Mouse (Mus musculus): Measurements from ENCODE around the gene Olfr799.

GRCm38 (mm10) chr10:129637184-129637583 lies at the start of gene Olfr799:
- no peak for TF ChIP-seq CTCF (conservative IDR thresholded peaks at IDR 0.05; ENCODE audit: insufficient read depth, insufficient read length, low read depth, low read length)
- no peak for TF ChIP-seq POLR2A (IDR thresholded peaks at IDR 0.05; ENCODE audit: low read depth, low read length)

All from kidney, adult 2 months (tissue).